Mouse (Mus musculus) megakaryocyte progenitor cell, adult 5-6 weeks (primary cell): ENCODE measurements at regions not wholly inside any gene's neighbourhood (a gene's known extent, or its start where the extent isn't known, plus 50 kb on each side); places are given as distances from the start of the nearest gene placed in this dataset.
"Not testable (repeated sequence)": the region's sequence is repeated elsewhere in the genome, so short reads cannot be mapped to it uniquely, and the experiment has no call there.

ENCODE experiments used
- ATAC-seq: replicated peaks from 2 replicates; pipeline ENCODE4 v1.8.0; 2016; ENCODE audit warnings: mild to moderate bottlenecking, moderate TSS enrichment, inconsistent platforms; ENCODE audit not compliant: poor library complexity

- peak; percentile 64 for ATAC-seq
These were observed 110.5 kb upstream of the Slco6c1 start for GRCm38 (mm10) chr1:97238557-97238956.

DNA sequence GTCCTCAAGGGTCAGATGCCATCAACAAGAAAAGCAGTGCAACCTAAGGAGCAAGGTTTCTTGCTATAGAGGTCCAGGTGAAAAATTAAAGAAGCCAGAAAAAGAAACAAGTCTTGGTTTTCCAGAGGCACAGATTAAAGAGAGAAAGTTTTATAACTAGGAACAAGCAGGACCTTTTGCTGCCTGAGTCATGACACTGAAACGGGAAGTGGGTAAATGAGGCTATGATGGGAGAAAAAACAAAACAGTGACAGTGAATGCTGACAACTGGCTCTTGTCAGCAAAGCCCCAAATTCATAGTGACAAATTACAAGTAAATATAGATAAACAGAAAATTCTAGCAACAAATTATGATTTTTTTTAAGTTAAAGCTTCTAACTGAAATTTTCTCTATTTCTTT lies 84.5 kb upstream of the Slco6c1 start:
- not testable (repeated sequence) for ATAC-seq
